Mouse (Mus musculus) gastrocnemius, postnatal 14 days (tissue): Measurements from ENCODE around the gene Dgkz. TPM values are rescaled to one million over a fixed set of nuclear protein-coding genes. Genes with fewer than 3 reads are reported as not detected.
A peak's percentile ranks its signal among the peaks of the same experiment; 100 is the strongest.

Experiments
- DNase-seq: peaks from one replicate; pipeline ENCODE4 v3.0.0; 2021; ENCODE audit warnings: mixed read lengths
- intact Hi-C: fragments of 180-260 bp; cut with DNase I; formaldehyde crosslinking; loops from one replicate; pipeline ENCODE4 v1.15.1; 2025; ENCODE audit warnings: low total_unique reads
- total RNA-seq, 2 experiments: library from RNA; stranded (reverse); gene quantifications; 2 replicates each; pipeline ENCODE4 v1.2.3; 2021

Gene Dgkz
- total RNA-seq, 2 experiments from 2014 or later: 38.6 to 42.4 TPM

DNA sequence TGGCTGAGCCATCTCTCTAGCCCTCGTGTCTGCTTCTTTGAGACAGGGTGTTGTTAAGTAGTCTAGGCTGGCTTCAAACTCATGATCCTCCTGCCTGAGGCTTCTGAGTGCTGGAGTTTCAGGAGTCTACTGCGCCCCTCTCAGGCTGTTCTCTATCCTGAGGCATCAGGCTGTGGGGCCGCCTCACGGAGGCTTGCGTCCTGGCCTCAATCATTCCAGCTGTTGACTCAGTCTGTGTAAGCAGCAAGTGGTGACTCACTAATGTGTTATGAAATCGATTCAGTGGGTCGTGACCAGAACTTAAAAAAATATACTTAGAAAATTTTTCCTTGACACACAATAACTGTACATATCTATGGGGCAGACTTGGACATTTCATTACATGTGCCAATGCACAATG lies 29.0 kb upstream of the Dgkz start:
- intact Hi-C loops: no loop called here
- peak; percentile 45 for DNase-seq

DNA sequence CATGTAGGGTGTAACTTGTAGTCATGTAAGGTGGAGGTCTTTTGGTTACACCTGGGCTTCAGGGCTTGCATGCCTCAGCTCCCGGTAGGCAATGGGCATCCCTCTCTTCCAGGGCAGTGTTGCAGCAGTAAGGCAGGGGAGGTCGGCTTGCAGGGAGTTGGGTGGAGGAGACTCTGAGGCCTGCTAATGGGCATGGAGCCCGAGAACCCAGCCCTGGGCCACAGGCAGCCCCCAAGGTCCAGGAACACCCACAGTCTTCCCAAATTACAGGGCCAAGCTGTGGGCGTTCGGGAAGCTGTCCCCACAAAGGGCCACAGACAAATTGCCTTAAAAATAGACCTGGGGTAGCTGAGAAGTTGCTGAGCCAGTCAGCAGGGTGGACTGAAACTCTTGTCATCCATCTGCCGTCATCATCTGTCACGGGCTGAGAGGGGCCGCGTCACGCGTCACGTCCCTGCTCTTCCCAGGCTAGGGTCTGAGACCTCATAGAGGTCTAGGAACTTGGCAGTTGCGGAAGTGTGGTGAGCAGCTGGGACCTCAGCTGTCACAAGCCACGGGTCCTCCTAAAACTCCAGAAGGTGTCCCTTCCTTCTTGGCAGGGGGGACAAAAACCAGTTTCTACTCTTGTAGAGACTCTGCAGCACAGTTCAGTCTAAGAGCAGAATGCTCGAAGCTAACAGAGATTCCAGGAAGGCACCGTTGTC lies 22.4 kb upstream of the Dgkz start:
- intact Hi-C loops: loop anchor here (10.0 kb wide), 1 partner anchor 327 kb away; no protein-coding TSS in a partner anchor
- no peak for DNase-seq

DNA sequence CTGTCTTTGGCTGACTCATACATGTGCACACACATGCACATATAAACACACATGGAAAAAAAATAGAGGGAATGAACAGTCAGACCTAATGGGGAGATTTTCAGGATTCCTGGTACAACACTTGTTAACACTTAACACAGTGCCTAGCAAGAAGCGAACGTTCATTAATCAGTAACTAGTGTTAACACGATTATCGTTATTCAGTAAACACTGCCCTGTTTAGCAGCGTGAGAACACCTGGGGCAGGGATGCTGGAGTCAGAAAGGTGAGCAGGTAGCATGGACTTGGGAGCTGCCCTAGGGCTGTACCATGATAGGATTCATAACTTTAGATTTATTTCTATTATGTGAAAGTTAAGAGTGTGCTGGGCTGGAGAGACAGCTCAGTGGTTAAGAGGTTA lies 20.3 kb upstream of the Dgkz start:
- no peak for DNase-seq
- intact Hi-C loops: loop anchor here (10.0 kb wide), 1 partner anchor 329 kb away; no protein-coding TSS in a partner anchor

DNA sequence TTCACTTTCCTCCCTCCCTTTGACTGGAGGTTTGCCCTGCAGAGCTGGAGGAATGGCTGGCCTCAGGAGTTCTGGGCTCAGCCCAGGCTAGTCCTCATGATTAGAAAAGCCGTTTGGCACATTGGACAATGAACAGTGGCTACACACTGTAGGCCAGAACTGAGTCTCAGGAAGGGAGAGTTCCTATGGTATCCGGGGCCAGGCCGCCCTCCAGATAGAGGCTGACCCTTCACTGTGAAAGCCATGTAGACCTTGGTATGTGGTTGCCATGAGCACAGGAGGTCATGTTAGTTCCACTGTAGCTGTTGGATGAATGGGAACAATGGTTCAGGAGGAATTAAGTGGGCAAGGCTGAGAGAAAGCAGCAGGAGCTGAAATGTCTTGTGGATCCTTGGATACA lies 17.7 kb upstream of the Dgkz start:
- DNase-seq: no peak
- intact Hi-C loops: loop anchor here (10.0 kb wide), 1 partner anchor 331 kb away; no protein-coding TSS in a partner anchor

DNA sequence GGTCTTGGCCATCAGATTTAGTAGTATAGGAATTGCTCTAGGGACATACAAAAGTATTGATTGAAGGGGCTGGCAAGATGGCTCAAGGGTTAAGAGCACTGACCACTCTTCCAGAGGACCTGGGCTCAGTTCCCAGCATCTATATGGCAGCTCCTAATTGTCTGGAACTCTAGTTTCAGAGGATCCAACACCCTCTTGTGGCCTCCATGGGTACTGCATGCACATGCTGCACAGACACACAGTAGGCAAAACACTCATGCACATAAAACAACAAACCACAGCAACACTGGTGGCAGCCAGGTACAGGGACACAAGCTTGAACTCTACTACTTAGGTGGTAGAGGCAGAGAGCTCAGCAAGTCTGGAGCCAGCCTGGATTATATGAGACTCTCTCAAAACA lies 14.1 kb upstream of the Dgkz start:
- DNase-seq: no peak
- intact Hi-C loops: loop anchor here (5.0 to 10.0 kb wide), 3 partner anchors 68 to 448 kb away; no protein-coding TSS in a partner anchor

DNA sequence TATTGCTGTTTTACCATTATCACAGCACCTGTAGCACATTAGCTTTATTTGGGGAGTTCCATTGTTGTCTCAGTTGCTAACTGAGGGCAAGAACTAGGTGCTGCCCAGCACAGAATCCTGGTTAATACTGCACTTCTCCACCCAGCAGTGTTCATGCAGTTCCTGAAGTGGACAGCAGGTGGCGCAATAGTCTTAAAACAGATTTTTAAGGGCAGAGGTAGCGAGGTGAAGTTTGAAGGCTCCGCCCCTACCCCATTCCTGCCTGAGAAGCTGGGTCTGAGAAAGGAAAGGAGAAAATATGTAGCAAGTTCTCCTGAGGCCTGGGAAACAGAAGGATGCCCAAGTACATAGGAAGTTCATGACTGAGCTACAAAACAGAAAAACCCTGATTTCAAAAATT lies 11.9 kb upstream of the Dgkz start:
- intact Hi-C loops: loop anchor here (5.0 kb wide), 2 partner anchors 70 to 450 kb away; no protein-coding TSS in a partner anchor
- DNase-seq: peak; percentile 74

DNA sequence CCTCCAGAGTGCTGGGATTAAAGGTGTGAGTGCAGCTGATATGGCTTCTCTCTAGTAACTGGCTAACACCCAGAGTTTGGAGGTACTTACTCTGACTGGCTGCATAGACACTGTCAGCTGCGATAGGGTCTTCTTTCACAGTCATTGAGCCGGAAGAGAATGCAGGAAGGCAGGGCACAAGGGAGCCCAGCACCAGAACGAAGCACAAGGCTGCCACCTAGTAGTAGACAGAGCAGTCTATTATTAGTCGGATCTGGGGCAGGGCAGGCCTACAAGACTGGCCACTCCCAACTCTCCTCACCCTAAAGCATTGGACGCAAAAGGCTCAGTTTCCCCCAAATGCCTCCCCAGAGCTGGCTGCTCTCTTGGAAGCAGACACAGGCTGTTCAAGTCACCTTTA lies 10.4 kb upstream of the Dgkz start:
- DNase-seq: no peak
- intact Hi-C loops: loop anchor here (5.0 kb wide), 2 partner anchors 71 to 451 kb away; no protein-coding TSS in a partner anchor

DNA sequence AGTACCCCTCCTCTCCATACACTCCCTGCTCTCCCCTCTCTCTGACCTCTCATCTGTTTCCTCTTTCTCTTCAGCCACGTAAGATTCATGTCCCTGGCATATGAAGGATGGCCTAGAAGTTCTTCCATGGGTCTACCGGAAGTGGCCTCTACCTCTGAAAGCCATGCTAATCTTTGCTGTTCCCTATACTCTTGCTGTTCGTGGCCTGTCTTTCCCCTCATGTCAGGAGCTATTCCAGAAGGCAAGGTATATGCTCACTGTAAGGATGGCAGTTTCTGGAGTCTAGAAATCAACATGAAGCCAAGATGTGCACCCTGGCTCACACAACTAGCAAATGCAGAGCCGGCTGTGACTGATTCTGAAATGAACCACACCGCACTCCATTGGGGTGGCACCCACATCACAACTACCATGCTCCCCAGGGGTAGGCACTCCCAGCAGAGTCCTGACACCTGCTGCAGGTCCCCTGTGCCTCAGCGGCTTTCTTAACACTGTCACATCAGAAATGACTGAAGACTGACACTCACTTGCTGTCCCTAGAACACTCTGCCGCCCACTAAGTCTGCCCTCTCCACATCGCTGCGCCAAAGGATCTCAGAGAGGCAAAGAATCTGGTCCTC lies 9.4 kb upstream of the Dgkz start:
- intact Hi-C loops: loop anchor here (5.0 kb wide), 2 partner anchors 72 to 452 kb away; no protein-coding TSS in a partner anchor
- no peak for DNase-seq

DNA sequence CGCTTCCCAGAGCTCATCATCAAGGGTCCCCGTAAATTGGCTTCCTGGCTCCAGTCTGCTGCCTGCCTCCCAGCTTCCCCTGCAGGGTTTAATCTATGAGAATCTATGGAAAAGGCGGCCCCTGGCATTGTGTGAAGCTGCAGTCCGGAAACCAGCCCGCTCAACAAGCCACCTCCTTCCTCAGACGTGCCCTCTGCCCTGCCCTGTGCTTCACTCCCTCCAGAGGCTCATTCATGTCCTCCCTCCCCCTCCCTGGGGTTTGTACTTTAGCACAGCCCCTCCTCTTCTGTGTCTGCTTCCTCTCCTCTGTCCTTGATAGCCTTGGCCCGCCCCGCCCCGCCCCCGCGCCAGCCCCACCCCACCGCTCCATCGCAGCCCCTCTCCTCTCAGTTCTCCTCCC lies 8.8 kb upstream of the Dgkz start:
- intact Hi-C loops: no loop called here
- peak; percentile 41 for DNase-seq

DNA sequence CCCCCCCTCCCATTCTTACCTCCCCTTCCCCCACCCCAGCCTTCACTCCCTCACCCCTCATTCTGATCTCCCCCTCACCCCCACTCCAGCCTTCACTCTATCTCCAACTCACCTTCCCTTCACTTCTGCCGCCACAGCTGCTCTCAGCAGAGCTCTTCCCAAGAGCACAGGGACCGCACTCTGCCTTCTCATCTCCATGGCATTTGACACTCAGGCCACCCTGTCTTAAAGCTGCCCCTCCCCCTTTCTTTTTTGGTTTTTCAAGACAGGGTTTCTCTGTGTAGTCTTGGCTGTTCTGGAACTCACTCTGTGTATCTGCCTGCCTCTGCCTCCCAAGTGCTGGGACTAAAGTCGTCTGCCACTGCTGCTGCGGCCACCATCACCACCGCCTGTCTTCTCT lies 5.2 kb upstream of the Dgkz start:
- intact Hi-C loops: no loop called here
- no peak for DNase-seq

DNA sequence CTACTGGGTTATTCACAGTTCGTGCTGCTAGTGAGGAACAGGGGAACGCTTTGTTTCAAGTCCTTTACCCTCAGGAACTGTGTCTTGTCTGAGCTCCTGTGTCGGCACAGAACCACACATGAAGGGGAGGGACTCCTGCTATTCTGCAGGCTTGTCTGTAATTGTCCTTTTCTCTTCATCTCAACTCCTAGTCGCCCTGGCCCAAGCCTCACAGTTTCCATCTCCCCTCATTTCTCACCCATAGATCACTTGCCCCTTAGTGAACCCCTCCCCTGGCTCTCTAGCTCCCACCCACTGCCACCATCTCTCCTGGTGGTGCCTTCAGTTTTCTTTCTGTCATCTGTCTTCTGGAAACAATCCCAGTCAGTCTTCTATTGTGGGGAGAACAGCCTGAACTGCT lies 4.6 kb upstream of the Dgkz start:
- intact Hi-C loops: no loop called here

DNA sequence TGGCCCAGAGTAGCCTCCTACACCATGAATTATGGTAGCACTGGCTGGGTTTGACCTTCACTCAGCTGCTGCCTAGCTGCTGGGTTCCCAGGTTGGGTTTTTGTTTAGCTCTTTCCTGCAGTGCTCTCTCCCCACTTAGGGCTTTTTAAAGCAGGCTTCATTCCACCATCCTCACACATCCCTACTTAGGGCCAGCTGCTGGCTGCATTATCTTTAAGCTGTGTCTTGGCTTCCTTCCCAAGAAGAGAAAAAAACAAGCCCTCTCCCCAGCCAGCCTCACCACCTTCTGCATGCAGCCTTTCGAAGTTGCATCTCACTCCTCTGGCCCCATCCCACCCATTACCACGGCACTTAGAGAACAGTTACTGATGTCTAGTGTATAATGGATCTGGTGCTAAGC lies 2.9 kb upstream of the Dgkz start:
- intact Hi-C loops: no loop called here

More for the DNA sequence above, 4.6 kb upstream of the Dgkz start:
- no peak for DNase-seq

DNA sequence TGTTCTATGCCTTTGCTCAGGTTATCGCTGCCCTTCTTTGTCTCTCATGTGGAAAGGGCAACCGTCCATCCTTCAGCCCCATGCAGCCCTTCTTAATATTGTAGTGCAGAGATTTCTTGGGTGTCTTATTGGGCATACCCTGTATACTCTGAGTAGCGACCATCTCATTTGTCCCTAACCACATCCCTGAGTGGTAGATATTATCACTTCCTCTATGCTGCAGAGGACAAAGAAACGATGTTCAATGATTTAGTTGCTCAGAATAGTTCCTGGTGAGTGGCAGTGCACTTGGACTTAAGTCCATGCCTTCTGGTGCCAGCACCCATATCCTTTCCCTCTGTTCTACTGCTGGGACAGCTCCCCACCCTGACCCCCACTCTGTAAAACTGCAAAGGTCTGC lies 2.3 kb upstream of the Dgkz start:
- no peak for DNase-seq
- intact Hi-C loops: no loop called here

More for the DNA sequence above, 2.9 kb upstream of the Dgkz start:
- no peak for DNase-seq

DNA sequence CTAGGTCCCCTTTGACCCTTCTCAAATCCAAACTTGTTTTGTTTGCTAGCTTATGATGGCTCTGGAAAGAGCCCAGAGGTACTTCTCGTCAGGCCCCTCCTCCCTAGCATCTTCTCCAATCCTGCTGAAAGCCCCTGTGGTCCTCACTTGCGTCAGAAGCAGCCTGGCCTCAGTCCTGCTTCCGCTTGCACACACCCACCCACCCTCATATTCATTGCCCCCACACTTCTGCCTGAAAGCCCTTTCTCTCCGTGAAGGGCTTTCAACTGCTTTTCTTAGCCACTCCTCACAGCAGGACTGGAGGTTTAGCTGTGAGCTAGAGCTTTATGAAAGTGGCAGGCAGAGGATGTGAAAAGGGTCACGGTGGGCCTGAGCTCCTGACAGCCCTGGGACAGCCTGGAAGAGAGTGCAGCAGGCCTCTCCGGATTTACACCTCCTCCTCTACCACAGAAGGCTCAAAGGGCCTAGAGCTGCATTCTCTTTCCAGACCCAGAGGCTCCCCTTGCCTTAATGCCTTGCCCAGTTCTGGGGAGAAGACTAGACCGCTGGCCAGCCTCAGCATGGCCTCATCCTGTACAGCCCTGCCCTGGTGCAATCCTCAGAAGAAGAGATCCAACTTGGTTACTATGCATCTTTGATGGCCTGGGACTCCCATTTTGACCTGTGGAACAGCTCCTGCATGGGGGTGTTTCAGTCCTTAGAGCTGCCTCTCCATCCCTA lies 2.1 kb downstream of the Dgkz start:
- intact Hi-C loops: no loop called here
- DNase-seq: no peak

DNA sequence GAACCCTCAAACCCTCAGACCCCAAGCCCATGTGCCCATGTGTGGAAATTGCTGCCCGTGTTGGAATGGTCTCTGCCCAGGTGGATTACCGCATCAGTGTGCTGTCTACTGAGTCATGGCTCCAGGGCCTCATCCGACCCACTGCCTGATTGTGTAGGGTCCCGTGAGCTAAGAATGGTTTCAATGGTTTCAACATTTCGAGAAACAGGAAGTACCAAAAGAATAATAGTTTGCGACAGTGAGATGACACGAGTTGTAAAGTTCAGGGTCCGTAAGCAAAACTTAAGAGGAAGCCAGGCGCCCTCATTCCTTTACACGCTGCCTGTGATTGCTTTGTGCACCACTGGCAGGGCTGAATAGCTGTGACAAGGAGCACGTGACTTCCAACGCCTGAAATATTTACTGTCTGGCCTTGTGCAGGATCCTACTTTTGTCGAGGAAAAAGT lies 3.5 kb downstream of the Dgkz start:
- intact Hi-C loops: no loop called here

DNA sequence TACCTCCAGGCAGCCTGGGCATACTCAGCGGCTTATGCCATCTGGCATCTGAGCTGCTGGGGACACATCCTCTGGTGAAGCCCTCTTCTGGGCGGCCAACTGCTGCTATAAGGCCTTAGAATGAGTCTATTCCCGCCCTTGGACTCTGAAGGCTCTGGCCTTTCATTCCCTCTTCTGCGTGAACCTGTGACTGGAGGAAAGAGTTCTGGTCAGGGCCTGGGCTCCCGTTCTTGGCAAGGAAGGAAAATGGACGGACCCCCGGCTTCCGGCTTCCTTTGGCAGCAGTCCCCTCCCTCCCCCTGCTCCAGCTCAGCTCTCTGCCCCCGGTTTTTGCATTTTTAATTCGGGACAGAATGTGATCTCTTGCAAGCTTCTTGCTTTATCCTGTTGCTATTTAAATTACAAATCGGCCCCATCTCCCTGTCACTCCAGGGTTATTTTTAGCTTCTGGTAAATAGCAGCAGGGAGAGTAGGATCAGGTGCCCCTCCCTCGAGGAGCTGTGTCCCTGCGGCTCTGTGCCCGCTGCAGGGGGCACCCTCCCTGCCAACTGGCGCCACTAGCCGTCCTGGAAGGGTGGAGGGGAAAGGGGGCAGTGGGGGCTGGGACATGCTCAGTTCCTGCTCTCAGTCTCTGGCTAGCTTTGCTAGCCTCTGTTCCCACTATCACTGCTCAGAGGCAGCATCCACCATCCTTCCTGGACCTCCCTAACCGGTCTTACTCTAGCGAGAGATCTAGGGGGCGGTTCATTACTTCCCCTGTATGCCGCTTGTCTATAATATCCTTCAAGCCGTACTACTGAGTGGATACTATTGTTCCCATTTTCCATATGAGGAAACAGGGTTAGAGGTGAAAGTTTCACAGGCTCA lies 4.2 kb downstream of the Dgkz start:
- intact Hi-C loops: no loop called here
- peak; percentile 68 for DNase-seq

More for the DNA sequence above, 3.5 kb downstream of the Dgkz start:
- DNase-seq: no peak

DNA sequence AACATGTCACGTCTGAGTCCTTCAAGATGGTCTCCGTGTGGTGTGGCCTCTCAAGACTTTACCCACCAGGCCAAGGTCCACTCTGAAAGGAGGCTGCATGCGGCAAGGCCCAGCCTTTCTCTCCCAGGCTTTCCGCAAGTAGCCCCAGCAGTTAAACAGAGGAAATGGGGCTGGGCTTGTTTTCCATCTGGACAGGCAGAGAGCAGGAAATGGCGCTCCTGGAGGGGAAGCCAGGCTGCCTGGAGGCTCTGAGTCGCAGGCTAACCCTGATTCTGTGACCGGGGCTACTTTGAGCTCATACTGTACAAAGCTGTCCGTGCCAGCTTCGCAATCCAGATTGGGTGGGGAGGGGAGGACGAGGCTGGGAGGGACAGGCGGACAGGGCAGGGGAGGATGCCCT lies 7.7 kb downstream of the Dgkz start:
- intact Hi-C loops: no loop called here
- no peak for DNase-seq

DNA sequence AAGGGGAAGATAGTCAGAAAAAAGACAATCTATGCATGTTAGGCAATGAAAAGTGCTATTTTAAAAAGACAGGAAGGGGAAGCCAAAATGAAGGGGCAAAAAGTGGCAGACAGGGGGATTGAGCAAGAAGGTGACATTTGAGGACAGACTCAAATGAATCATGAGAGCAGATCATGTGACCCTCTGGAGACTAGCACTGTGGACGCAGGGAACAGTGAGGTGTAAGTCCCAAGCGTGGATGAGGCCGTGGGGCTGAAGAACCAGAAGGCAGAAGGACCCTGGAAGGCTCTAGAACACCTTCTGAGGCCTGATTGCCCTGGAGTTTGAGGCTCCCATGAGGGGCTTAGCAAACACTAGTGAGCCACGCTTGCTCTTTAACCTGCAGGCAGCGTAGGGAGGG lies 9.3 kb downstream of the Dgkz start:
- intact Hi-C loops: no loop called here

DNA sequence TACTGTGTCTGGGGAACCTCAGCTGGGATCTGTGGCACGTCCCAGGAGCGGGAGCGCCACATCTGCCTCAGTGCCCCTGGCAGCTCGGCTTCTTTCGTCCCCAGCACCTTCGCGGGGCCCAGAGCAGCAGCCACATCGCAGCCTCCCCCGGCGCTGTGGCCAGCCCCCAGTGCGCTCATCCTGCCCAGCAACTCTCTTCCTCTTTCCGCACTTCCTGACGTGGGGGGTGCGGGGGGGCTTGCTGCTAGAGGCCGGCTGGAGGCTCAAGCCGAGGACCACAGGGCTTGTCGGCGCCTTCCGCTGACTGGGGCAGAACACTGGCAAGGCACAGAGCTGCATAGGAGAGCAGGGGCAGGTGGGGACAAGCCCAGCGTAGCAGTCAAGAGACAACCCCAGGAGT lies 10.2 kb downstream of the Dgkz start:
- DNase-seq: peak; percentile 74
- intact Hi-C loops: no loop called here

More for the DNA sequence above, 9.3 kb downstream of the Dgkz start:
- DNase-seq: no peak
